Mouse (Mus musculus) adrenal gland, postnatal 10 days (tissue): ENCODE results near the gene Olfr1009. TPM values are rescaled to one million over a fixed set of nuclear protein-coding genes. Genes with fewer than 3 reads are reported as not detected.
"Not testable (repeated sequence)": the region's sequence is repeated elsewhere in the genome, so short reads cannot be mapped to it uniquely, and the experiment has no call there.

Source experiments
- DNase-seq: peaks from one replicate; pipeline ENCODE4 v3.0.0; 2021; ENCODE audit warnings: mixed read lengths
- long read RNA-seq, 2 experiments: library from polyadenylated mRNA; stranded (forward); transcript quantifications; one replicate each; pipeline ENCODE4 v2.0.0; 2021
- total RNA-seq, 2 experiments: library from RNA; stranded (reverse); gene quantifications; 2 replicates each; pipeline ENCODE4 v1.2.3; 2021

The Olfr1009 gene
- under 1 TPM in 1 of 2 experiments, not detected in 1; 0.24 TPM for total RNA-seq
- long read RNA-seq, experiment 1, result 0 reads
- long read RNA-seq, experiment 2, result 0 reads

DNA sequence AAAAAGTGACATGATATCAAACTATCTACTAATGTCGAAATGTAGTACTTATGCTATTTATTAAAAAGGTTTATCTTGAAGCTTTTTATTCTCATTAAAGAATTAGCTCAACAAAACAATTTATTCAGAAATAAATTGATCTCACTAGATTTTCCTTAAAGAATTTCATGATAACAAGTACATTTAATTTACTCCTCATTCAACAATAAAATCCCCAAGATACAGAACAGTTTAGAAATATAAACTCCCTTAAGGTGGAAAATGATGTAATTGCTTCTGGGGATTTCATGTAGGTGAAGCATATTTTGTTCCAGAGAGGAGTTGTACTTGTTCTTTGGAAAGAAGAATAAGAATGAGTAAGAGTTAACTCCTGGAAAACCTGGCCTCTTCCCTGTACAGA is at the start of gene Olfr1009:
TSS of gene Olfr1009 (plus strand) at position 301 of the 400 bp plus-strand sequence.
- DNase-seq, result no peak

DNA sequence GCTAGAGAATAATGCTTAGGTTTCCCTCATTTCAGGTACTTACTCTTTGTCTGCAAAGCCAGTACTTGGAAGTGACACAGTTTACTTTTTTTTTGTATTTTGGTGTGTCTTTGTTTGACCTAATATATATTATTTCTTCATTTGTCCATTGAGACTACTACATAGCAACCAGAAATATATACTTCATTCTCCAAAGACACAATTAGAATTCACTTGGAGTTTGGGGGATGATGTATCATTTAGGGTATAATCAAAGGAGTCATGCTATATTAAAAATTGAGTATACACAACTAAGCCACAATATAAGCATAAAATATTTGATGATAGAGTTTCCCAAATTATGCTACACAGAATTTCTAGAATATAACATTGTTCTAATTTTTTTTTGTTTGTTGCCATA is 36.6 kb upstream of the Olfr1009 start, which contains the start of gene Olfr1006:
TSS of gene Olfr1006 (minus strand) at position 101 of the 400 bp plus-strand sequence.
- no peak for DNase-seq

DNA sequence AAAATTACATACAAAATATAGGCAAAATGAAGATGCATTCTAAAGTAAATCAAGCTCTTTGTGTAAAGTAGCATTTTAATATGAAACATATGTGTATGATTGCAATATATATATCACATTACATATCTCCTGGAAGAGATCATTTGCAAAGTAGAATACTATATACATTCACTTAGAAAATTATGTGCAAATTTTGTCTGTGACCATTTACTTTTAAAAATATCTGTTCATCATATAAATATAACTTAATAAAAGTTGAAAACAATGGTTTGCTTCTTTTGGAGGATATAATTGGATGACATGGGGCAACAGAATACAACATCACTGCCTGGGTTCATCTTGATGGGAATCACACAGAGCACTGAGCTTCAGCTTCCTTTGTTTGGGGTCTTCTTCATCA is 26.1 kb upstream of the Olfr1009 start, which contains the start of gene Olfr1008:
TSS of gene Olfr1008 (plus strand) at position 301 of the 400 bp plus-strand sequence.
- DNase-seq, result no peak

DNA sequence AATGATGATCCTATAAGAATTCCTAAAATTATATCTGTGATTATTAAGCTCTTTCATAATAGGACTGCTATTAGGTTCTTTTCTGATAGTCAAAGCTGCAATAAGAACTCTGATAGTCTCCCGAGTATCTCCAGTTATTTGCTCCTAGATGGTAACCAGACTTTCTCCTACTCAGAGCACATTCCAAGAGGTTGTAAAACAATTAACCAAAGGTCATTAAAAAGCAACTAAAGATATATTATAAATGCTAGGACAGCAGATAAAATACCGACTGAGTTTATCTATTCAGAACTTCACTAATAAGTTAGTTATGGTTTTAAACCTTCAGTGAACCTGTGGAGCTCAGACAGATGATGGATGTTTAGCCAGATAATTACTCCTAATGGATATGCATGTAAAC is 4.5 kb upstream of the Olfr1009 start:
- DNase-seq, result not testable (repeated sequence)

DNA sequence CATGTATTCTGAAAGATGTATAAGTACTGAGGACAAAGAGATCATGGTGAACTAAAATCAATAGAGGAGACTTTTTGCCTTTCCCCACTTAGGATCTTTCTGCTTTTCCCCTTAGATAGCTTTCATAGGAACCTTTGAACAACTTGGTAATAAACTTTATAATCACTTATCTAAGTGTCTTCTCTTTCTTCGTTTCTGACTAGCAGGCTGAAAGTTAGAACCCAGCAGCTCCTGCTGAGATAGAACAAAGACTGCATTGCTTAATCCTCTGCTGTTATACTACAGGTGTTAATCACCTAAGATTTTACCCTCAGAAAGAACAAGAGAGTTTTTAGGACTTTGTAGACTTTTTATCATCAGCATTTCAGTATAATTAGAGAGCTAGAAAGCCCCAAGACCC is 4.1 kb upstream of the Olfr1009 start:
- no peak for DNase-seq

DNA sequence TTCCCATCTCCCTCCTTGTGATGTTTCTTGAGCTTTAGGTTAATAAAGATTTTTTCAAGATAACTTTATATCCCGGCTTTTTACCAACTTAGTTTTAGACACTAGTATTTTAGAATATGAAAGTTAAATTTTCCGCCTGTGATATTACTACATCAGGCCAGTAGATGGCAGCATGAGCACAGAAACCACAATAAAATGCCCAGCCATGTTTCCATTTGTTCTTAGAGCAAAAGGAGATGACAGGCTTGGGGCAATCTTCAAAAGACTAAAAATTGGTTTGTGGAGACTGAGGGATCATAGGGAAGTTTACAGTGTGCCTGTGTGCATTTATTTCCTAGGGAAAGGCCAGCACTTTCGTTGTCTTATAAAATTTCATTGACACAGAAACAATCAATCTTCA is 10.6 kb downstream of the Olfr1009 start:
- peak; percentile 22 for DNase-seq

DNA sequence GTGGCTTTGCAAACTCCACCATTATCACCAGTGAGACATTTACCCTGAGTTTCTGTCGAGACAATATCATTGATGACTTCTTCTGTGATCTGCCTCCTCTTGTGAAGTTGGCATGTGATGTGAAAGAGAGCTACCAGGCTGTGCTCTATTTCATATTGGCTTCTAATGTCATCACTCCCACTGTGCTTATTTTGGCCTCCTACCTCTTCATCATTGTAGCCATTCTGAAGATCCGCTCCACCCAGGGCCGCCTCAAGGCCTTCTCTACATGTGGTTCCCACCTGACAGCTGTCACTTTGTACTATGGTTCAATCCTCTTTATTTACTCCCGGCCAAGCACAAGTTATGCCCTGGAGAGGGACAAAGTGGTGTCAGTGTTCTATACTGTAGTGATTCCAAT is 38.6 kb downstream of the Olfr1009 start:
- no peak for DNase-seq

DNA sequence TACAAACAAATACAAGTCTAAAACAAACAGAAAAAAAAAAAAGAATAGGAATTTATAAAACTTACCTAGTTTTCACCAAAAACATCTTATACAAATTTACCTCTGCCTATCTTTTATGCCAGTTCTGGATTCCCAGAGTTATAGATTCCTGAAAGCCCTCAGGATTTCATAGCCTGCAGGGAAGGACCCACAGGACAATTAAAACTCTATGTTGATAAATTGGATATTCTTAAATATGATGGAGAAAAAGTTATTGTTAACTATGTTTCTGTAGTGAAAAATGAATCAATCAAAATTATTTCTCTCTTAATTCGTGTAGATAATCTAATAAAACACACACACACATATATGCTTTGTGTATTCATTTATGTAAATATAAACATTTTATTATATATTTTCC is 47.4 kb downstream of the Olfr1009 start, which contains the start of gene Olfr1012:
TSS of gene Olfr1012 (minus strand) at position 101 of the 400 bp plus-strand sequence.
- DNase-seq, result no peak

DNA sequence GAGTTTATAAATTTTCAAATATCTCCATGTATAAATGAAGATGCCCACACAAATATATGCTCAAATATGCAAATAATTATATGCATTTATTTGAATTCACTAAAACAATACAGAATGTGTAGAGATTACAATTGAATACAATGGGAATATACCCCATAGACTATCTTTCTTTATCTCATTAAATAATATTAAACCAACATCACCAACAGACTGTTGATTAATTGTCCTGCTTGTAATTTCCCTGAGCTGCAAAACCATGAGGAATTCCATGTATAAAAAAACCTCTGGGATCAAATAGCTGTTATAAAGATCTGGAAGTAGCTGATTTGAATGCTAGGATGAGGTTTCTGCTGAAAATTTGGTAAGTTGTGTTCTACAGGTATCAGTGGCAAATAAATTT is 51.6 kb downstream of the Olfr1009 start, which contains the start of gene Olfr1013:
TSS of gene Olfr1013 (plus strand) at position 301 of the 400 bp plus-strand sequence.
- DNase-seq, result no peak

DNA sequence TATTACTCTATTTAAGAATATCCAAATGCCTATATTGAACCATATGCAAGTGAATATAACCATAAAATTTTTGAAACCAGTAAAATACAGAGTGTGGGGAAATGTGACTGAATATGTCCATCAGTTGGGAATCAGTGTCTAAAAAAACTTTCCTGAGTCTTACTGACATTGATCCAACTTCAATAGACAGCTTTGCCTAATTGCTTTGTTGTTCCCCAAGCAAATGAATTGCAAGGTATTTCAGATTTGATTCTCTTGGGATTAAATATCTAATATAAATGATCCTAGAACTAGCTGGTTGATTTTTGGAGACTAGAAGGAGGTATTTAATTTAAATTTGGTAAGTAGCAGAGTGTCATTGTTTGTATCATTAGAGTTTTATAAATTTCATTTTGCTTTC is 57.2 kb downstream of the Olfr1009 start, which contains the start of gene Olfr1014:
TSS of gene Olfr1014 (plus strand) at position 301 of the 400 bp plus-strand sequence.
- no peak for DNase-seq

Other genes with a start within 250 kb of the Olfr1009 start
- gene 4833423E24Rik, start 196.4 kb upstream of the Olfr1009 start, total RNA-seq, result under 1 TPM; 0.15 to 0.24 TPM
- gene Olfr996, start 136.2 kb upstream of the Olfr1009 start, total RNA-seq, result under 1 TPM in 1 of 2 experiments, not detected in 1; 0.36 TPM
- not detected for gene Olfr998, start 126.5 kb upstream of the Olfr1009 start, total RNA-seq
- gene Olfr1000, start 103.5 kb upstream of the Olfr1009 start, total RNA-seq, result not detected
- not detected for gene Olfr1002, start 64.7 kb upstream of the Olfr1009 start, total RNA-seq
- not detected for gene Olfr154, start 51.0 kb upstream of the Olfr1009 start, total RNA-seq
- gene Olfr1006, start 36.7 kb upstream of the Olfr1009 start, total RNA-seq, result not detected
- gene Olfr1008, start 26.0 kb upstream of the Olfr1009 start, total RNA-seq, result not detected
- gene Olfr1012, start 47.3 kb downstream of the Olfr1009 start, total RNA-seq, result not detected
- under 1 TPM; 0.12 to 0.15 TPM for gene Olfr1013, start 51.7 kb downstream of the Olfr1009 start, total RNA-seq
- gene Olfr1014, start 57.3 kb downstream of the Olfr1009 start, total RNA-seq, result not detected
- gene Olfr1015, start 66.6 kb downstream of the Olfr1009 start, total RNA-seq, result not detected
- gene Olfr1016, start 87.1 kb downstream of the Olfr1009 start, total RNA-seq, result not detected
- not detected for gene Olfr1018, start 103.1 kb downstream of the Olfr1009 start, total RNA-seq
- gene Olfr1019, start 130.1 kb downstream of the Olfr1009 start, total RNA-seq, result not detected
- gene Olfr1020, start 131.6 kb downstream of the Olfr1009 start, total RNA-seq, result not detected
- gene Olfr1022, start 153.2 kb downstream of the Olfr1009 start, total RNA-seq, result not detected
- not detected for gene Olfr1023, start 170.2 kb downstream of the Olfr1009 start, total RNA-seq
- gene Olfr1024, start 189.6 kb downstream of the Olfr1009 start, total RNA-seq, result not detected
- not detected for gene Olfr1025-ps1, start 199.8 kb downstream of the Olfr1009 start, total RNA-seq
- gene Olfr1026, start 206.1 kb downstream of the Olfr1009 start, total RNA-seq, result not detected
- gene Olfr1028, start 235.0 kb downstream of the Olfr1009 start, total RNA-seq, result not detected